Mouse (Mus musculus): ENCODE results near the gene Nfkbiz. TPM values are rescaled to one million over a fixed set of nuclear protein-coding genes. Genes with fewer than 3 reads are reported as not detected.
"Not testable (repeated sequence)": the region's sequence is repeated elsewhere in the genome, so short reads cannot be mapped to it uniquely, and the experiment has no call there.

The Nfkbiz gene
- 2.0 and 2.2 TPM in 2 replicates for polyA plus RNA-seq (2014; fragmentation: Nextera tagmentation; extraction: Ambion mirVana)

DNA sequence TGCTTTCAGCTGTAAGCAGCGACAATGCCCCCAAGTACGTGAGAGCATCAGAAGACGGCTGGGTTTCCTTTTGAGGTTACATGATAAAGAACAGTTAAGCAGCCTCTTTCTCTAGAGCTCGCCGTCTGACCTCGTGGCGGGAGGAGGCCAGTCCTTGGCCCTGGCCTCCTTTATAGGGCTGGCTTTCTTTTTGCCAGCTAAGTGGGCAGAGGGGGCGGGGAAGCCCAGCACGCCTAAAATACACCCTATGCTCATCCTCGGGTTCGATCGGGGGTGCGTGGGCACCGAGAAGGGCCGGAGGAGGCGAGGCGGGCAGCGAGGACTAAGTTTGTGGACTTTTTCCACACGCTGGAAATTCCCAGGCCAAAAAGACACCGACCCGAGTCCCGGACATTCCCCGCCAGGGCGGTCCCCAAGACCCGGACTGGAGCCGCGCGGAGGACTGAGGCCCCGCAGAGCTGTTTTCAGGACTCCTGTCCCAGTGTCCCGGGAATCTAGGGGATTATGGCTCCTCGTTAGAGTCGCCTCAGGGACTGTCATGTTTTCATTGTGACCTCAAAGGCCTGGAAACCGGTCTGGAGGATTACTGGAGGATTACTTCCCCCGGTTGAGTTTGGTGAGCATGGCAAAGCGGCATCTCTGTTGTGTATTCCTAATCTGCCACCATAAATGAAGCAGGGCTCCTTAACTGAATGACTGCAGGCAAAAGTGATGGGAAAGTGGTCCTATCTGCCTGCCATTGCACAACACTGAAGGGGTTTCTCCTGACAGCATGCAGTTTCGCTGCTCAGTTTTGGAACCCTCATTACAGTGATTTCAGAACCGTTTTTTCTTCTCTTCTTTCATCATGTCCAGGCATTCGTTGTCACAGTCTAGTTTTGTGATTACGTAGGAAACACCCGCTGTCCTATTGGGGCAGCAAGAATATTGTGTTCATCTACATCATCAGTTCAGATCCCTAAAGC is at the start of gene Nfkbiz:
Gene Nfkbiz (minus strand): TSS at position 390 of the 965 bp plus-strand sequence.
- Histone ChIP-seq H3K36me3 (ENCODE audit: control insufficient read depth, insufficient read depth, low read length) (no peaks in the 10 kb centered on the region), H3K4me1 (ENCODE audit: control insufficient read depth, insufficient read depth, low read length) (no peaks in the 10 kb centered on the region; the same call in 1 of the 2 replicates), H3K27ac (ENCODE audit: low read depth, low read length) (peak within 1 kb of the TSS; percentile 63), H3K27me3 (ENCODE audit: control insufficient read depth, insufficient read depth, low read length) (no peaks in the 10 kb centered on the region), H3K9ac (ENCODE audit: low read length) (peak within 1 kb of the TSS; percentile 76), H3K4me3 (ENCODE audit: low read depth, low read length) (peak within 1 kb of the TSS; percentile 46), H3K4me2 (ENCODE audit: low read depth) (peak within 1 kb of the TSS; percentile 52), H3K9me3 (ENCODE audit: control insufficient read depth, low read length) (no peaks in the 10 kb centered on the region)
- peak; percentile 90 for DNase-seq (ENCODE audit: low spot score)
- ATAC-seq (ENCODE audit: insufficient read depth, low FRiP score, low TSS enrichment): peak; percentile 90
- 1% methylated on average over 40 of the region's 40 CpGs for WGBS

DNA sequence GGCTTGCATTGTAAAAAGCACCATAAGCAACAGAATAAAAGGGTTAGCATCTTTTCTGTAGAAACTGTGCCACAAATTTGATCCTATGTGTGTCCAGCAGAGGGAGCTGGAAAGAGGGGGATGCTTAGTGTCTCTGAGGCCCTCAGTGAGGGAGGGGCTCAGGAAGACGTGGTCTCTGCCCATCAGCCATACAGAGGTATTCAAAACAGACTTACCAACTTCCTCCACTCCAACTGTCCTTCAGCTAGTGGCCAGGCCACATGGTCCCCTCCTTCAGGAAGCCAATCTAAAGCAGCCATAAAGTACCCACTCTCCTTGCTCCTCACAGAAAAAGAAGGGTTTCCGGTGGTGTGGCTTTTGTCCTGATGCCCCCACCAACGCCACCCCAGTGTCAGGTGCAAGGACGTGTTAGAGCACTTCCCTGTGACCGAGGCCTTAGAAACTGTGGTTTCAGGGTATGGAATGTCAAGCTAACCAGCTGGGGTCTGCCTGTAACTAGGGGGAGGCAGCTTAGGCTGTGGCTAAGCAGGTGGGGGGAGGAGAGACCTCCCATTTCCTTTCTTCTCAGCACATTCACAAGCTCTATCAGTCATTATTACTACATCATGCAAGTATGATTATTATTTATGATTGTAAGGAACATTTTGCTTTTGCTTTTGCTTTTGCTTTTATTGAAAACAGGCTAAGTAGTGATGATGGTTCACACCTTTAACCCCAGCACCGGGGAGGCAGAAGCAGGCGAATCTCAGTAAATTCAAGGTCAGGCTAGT is 49.3 kb upstream of the Nfkbiz start:
- H3K27me3 ChIP-seq (ENCODE audit: control insufficient read depth, insufficient read depth, low read length): no peaks in the 10 kb centered on the region
- DNase-seq (ENCODE audit: low spot score): no peak
- peak; percentile 53; the same call in 1 of the 2 replicates for ATAC-seq (ENCODE audit: insufficient read depth, low FRiP score, low TSS enrichment)
- WGBS: 68% methylated on average over 7 of the region's 7 CpGs
- H3K36me3 ChIP-seq (ENCODE audit: control insufficient read depth, insufficient read depth, low read length): no peaks in the 10 kb centered on the region
- H3K4me2 ChIP-seq (ENCODE audit: low read depth): no peak overlapping the region
- no peak overlapping the region for H3K27ac ChIP-seq (ENCODE audit: low read depth, low read length)
- no peak overlapping the region for H3K9ac ChIP-seq (ENCODE audit: low read length)
- no peak overlapping the region for H3K4me3 ChIP-seq (ENCODE audit: low read depth, low read length)
- H3K4me1 ChIP-seq (ENCODE audit: control insufficient read depth, insufficient read depth, low read length): no peaks in the 10 kb centered on the region
- no peaks in the 10 kb centered on the region for H3K9me3 ChIP-seq (ENCODE audit: control insufficient read depth, low read length)

DNA sequence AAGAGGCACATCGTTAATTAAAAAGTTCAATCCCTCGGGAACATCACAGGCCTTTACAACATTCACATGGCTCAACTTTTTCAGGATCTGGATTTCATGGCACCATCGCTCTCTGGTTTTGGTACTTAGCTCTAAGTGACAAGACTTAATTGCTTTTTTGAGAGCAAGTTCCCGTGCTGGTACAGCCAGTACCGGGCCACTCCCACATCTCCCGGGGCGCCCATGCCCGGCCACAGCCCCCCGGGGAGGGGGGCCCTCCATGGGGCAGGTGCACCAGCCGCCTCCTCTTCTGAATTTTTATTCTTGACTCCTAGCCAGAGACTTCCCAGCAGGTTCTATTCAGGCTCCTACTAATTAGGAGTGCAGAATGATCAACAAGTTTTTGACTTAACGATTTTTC is 45.5 kb upstream of the Nfkbiz start:
- Histone ChIP-seq H3K9me3 (ENCODE audit: control insufficient read depth, low read length) (no peaks in the 10 kb centered on the region), H3K4me1 (ENCODE audit: control insufficient read depth, insufficient read depth, low read length) (no peaks in the 10 kb centered on the region), H3K36me3 (ENCODE audit: control insufficient read depth, insufficient read depth, low read length) (no peaks in the 10 kb centered on the region), H3K9ac (ENCODE audit: low read length) (no peak overlapping the region), H3K4me2 (ENCODE audit: low read depth) (no peak overlapping the region), H3K27ac (ENCODE audit: low read depth, low read length) (no peak overlapping the region), H3K4me3 (ENCODE audit: low read depth, low read length) (no peak overlapping the region), H3K27me3 (ENCODE audit: control insufficient read depth, insufficient read depth, low read length) (no peaks in the 10 kb centered on the region)
- DNase-seq (ENCODE audit: low spot score) (no peak), ATAC-seq (ENCODE audit: insufficient read depth, low FRiP score, low TSS enrichment) (no peak)
- WGBS: 87% methylated on average over 11 of the region's 11 CpGs

DNA sequence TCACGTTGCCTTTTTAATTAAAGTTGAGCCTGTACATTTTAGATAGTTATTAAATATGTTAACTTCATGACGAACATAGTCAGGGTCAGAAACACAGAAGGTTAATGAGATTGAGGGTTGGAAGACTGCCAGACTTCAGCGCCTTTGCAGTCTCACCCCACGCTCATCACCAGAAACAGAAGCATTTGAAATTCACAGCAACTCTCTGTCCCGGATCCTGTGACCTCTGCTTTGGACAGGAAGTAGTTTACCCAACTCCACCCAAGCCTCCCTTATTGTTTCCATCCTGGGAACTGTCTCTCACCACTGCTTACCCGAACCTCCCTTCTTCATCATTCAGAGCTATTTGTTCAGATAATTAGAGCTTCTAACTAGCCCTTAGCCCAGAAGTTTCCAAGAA is 37.3 kb upstream of the Nfkbiz start:
- no peak for ATAC-seq (ENCODE audit: insufficient read depth, low FRiP score, low TSS enrichment)
- no peaks in the 10 kb centered on the region for H3K4me1 ChIP-seq (ENCODE audit: control insufficient read depth, insufficient read depth, low read length)
- H3K9ac ChIP-seq (ENCODE audit: low read length): no peak overlapping the region
- no peaks in the 10 kb centered on the region for H3K36me3 ChIP-seq (ENCODE audit: control insufficient read depth, insufficient read depth, low read length)
- H3K9me3 ChIP-seq (ENCODE audit: control insufficient read depth, low read length): no peaks in the 10 kb centered on the region
- H3K27ac ChIP-seq (ENCODE audit: low read depth, low read length): no peak overlapping the region
- DNase-seq (ENCODE audit: low spot score): no peak
- 88% methylated on average over 6 of the region's 6 CpGs for WGBS
- no peak overlapping the region for H3K4me2 ChIP-seq (ENCODE audit: low read depth)
- no peaks in the 10 kb centered on the region for H3K27me3 ChIP-seq (ENCODE audit: control insufficient read depth, insufficient read depth, low read length)
- no peak overlapping the region for H3K4me3 ChIP-seq (ENCODE audit: low read depth, low read length)

DNA sequence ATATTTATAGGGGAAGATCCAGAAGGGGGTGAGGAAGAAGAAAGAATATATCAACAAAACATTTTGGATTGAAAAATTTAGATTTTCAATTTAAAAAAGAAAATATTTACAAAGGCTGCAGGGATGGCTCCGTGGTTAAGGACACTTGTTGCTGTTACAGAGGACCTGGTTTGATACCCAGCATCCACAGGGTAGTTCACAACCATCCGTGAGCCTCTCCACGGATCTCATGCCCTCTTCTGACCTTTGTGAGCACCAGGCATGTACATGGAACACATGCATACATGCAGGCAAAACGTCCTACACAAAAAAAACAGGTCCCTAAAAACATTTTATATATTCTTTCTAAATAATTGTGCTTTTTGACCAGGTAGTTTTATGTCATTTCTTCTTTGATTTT is 25.1 kb upstream of the Nfkbiz start:
- Histone ChIP-seq H3K4me1 (ENCODE audit: control insufficient read depth, insufficient read depth, low read length) (no peaks in the 10 kb centered on the region), H3K9me3 (ENCODE audit: control insufficient read depth, low read length) (no peaks in the 10 kb centered on the region), H3K27ac (ENCODE audit: low read depth, low read length) (no peak overlapping the region), H3K4me3 (ENCODE audit: low read depth, low read length) (no peak overlapping the region), H3K9ac (ENCODE audit: low read length) (no peak overlapping the region), H3K36me3 (ENCODE audit: control insufficient read depth, insufficient read depth, low read length) (no peaks in the 10 kb centered on the region), H3K27me3 (ENCODE audit: control insufficient read depth, insufficient read depth, low read length) (no peaks in the 10 kb centered on the region), H3K4me2 (ENCODE audit: low read depth) (no peak overlapping the region)
- 0 out of 2 replicates have a peak, but pooled peaks have one; percentile 47 for ATAC-seq (ENCODE audit: insufficient read depth, low FRiP score, low TSS enrichment)
- DNase-seq (ENCODE audit: low spot score): no peak
- 60% methylated on average over 4 of the region's 4 CpGs for WGBS

DNA sequence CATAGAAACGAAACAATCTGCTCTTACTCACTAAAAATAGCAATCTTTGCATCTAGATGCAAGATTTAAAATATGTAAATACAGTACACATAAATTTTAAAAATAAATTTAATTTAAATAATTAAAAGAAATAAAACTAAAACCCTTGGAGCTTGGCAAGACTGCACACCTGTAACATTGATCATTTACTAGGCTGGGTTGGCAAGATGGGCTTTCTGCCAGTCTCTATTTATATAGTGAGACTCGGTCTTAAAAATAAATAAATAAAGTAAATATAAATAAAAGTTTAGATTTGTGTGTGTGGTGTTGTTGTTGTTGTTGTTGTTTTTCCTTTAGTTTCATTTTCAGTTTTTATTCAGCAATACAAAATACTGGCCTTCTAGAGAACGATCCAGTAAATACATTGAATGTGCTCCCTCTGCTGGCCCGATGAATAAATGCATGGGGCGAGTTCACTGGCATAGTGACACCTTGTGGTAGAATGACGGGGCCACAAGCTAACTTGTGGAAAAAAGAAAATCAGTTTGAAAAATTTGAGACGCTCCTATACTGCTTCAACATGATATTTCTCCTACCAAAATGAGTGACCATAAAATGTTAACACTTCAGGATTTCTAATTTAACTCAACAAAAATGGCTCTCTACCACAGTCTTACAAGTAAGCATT is 24.6 kb upstream of the Nfkbiz start:
- 30% methylated on average over 7 of the region's 7 CpGs for WGBS
- no peaks in the 10 kb centered on the region for H3K9me3 ChIP-seq (ENCODE audit: control insufficient read depth, low read length)
- H3K27ac ChIP-seq (ENCODE audit: low read depth, low read length): no peak overlapping the region
- no peak overlapping the region for H3K4me2 ChIP-seq (ENCODE audit: low read depth)
- H3K9ac ChIP-seq (ENCODE audit: low read length): no peak overlapping the region
- H3K27me3 ChIP-seq (ENCODE audit: control insufficient read depth, insufficient read depth, low read length): no peaks in the 10 kb centered on the region
- peak; percentile 67 for DNase-seq (ENCODE audit: low spot score)
- H3K4me1 ChIP-seq (ENCODE audit: control insufficient read depth, insufficient read depth, low read length): no peaks in the 10 kb centered on the region
- no peak overlapping the region for H3K4me3 ChIP-seq (ENCODE audit: low read depth, low read length)
- no peak; the same call in 1 of the 2 replicates for ATAC-seq (ENCODE audit: insufficient read depth, low FRiP score, low TSS enrichment)
- no peaks in the 10 kb centered on the region for H3K36me3 ChIP-seq (ENCODE audit: control insufficient read depth, insufficient read depth, low read length)

DNA sequence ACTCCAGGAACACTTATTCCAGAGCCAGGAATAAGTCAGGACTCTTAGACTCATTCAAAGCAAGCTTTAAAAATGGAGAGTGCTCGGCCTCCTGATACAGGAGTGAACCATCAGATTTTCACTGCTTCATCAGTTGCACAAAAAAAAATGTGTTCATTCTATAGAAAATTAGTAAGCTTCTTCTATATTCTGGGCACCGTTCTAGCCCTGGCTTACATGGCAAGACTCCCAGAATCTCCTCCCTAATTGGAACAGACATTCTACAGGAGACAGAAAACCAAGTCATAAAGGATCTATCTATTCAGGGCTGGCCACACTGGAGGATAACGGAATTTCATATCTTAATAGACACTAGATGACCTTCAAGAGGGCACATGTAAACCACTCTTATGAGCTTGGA is 22.4 kb upstream of the Nfkbiz start:
- H3K4me1 ChIP-seq (ENCODE audit: control insufficient read depth, insufficient read depth, low read length): no peaks in the 10 kb centered on the region
- ATAC-seq (ENCODE audit: insufficient read depth, low FRiP score, low TSS enrichment): no peak
- no peak overlapping the region for H3K9ac ChIP-seq (ENCODE audit: low read length)
- no peak overlapping the region for H3K4me3 ChIP-seq (ENCODE audit: low read depth, low read length)
- H3K27ac ChIP-seq (ENCODE audit: low read depth, low read length): no peak overlapping the region
- H3K27me3 ChIP-seq (ENCODE audit: control insufficient read depth, insufficient read depth, low read length): no peaks in the 10 kb centered on the region
- DNase-seq (ENCODE audit: low spot score): no peak
- H3K9me3 ChIP-seq (ENCODE audit: control insufficient read depth, low read length): no peaks in the 10 kb centered on the region
- no peaks in the 10 kb centered on the region for H3K36me3 ChIP-seq (ENCODE audit: control insufficient read depth, insufficient read depth, low read length)
- WGBS: 95% methylated on average over 3 of the region's 3 CpGs
- no peak overlapping the region for H3K4me2 ChIP-seq (ENCODE audit: low read depth)

DNA sequence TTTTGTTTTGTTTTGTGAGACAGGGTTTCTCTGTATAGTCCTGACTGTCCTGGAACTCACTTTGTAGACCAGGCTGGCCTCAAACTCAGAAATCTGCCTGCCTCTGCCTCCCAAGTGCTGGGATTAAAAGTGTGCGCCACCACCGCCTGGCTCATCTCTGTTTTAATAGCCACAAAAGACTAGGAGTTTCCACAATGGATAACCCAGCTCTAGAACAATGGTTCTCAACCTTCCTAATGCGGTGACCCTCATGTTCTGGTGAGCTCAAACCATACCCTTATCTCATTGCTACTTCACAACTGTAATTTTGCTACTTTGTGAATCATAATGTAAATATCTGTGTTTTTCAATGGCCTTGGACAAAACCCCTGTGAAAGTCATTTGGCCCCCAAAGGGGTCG is 20.7 kb upstream of the Nfkbiz start:
- H3K4me1 ChIP-seq (ENCODE audit: control insufficient read depth, insufficient read depth, low read length); H3K4me2 ChIP-seq (ENCODE audit: low read depth); H3K27me3 ChIP-seq (ENCODE audit: control insufficient read depth, insufficient read depth, low read length); H3K36me3 ChIP-seq (ENCODE audit: control insufficient read depth, insufficient read depth, low read length); H3K9ac ChIP-seq (ENCODE audit: low read length); DNase-seq (ENCODE audit: low spot score); H3K9me3 ChIP-seq (ENCODE audit: control insufficient read depth, low read length); H3K27ac ChIP-seq (ENCODE audit: low read depth, low read length); ATAC-seq (ENCODE audit: insufficient read depth, low FRiP score, low TSS enrichment); H3K4me3 ChIP-seq (ENCODE audit: low read depth, low read length): not testable (repeated sequence)
- 92% methylated on average over 4 of the region's 4 CpGs for WGBS
